Mouse (Mus musculus): ENCODE measurements around the gene Edil3. TPM values are rescaled to one million over a fixed set of nuclear protein-coding genes. Genes with fewer than 3 reads are reported as not detected.

The Edil3 gene
- polyA plus RNA-seq, 1 experiment from 2014 or later: 7.9 TPM

- Histone ChIP-seq H3K36me3 (ENCODE audit: control insufficient read depth, insufficient read depth, low read length) (no peaks in the 10 kb centered on the region), H3K4me1 (ENCODE audit: control insufficient read depth, insufficient read depth, low read length) (no peaks in the 10 kb centered on the region), H3K9me3 (ENCODE audit: control insufficient read depth, low read length) (no peaks in the 10 kb centered on the region), H3K9ac (ENCODE audit: low read depth, low read length) (no peak overlapping the region), H3K4me3 (ENCODE audit: low read length) (no peak overlapping the region), H3K4me2 (replicated peaks; ENCODE audit: low read depth, low read length) (no peak overlapping the region), H3K27me3 (ENCODE audit: control insufficient read depth, insufficient read depth, low read length) (no peaks in the 10 kb centered on the region), H3K27ac (ENCODE audit: low read depth, low read length) (no peak overlapping the region)
- WGBS: 81% methylated on average over 1 of the region's 1 CpGs
- ATAC-seq (ENCODE audit: low FRiP score, low TSS enrichment): no peak
These were observed 86.1 kb downstream of the Edil3 start for GRCm38 (mm10) chr13:88907405-88907804.

DNA sequence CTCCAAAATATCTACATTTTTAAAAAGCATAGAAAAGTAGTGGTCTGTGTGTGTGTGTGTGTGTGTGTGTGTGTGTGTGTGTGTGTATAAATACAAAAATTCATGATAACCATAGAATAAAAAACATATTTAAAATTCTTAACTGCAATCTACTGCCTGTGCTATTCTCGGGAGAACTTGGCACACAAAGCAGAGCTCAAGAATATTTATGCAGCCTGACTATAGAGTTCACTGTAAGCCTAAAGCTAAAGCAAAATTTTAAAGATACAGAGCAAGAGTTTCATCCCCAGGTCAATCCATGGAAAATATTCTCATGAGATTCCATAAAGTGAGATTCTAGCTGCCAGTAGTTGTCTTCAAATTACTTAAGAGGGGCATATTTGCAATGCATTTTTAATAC, 86.9 kb downstream of the Edil3 start:
- Histone ChIP-seq H3K4me2 (replicated peaks; ENCODE audit: low read depth, low read length) (no peak overlapping the region), H3K4me1 (ENCODE audit: control insufficient read depth, insufficient read depth, low read length) (no peaks in the 10 kb centered on the region), H3K27me3 (ENCODE audit: control insufficient read depth, insufficient read depth, low read length) (no peaks in the 10 kb centered on the region), H3K4me3 (ENCODE audit: low read length) (no peak overlapping the region), H3K36me3 (ENCODE audit: control insufficient read depth, insufficient read depth, low read length) (no peaks in the 10 kb centered on the region), H3K9me3 (ENCODE audit: control insufficient read depth, low read length) (no peaks in the 10 kb centered on the region), H3K27ac (ENCODE audit: low read depth, low read length) (no peak overlapping the region), H3K9ac (ENCODE audit: low read depth, low read length) (no peak overlapping the region)
- ATAC-seq (ENCODE audit: low FRiP score, low TSS enrichment): no peak
- 38% methylated on average over 1 of the region's 1 CpGs for WGBS

DNA sequence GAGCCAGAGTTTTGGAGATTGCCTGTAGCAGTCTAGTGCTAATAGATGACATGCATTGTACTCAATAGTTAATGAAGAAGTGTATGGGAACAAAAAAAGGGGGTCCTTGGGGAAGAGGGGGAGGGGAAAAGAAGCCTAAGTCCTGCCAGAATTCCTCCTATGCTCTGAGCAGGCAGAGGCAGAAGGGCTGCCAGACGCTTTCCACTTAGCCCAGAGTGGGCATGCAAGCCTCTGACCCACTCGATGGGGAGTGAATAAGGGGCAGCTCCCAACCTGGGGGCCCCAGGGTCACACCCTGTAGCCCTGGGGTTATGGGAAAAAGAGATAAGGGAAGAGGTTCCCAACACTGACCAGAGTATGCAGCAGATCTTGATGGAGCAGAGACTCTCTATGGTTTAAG, 95.2 kb downstream of the Edil3 start:
- no peak overlapping the region for H3K27ac ChIP-seq (ENCODE audit: low read depth, low read length)
- no peak overlapping the region for H3K9ac ChIP-seq (ENCODE audit: low read depth, low read length)
- H3K4me1 ChIP-seq (ENCODE audit: control insufficient read depth, insufficient read depth, low read length): no peaks in the 10 kb centered on the region
- WGBS: 68% methylated on average over 2 of the region's 2 CpGs
- H3K4me2 ChIP-seq (replicated peaks; ENCODE audit: low read depth, low read length): no peak overlapping the region
- H3K9me3 ChIP-seq (ENCODE audit: control insufficient read depth, low read length): no peaks in the 10 kb centered on the region
- no peaks in the 10 kb centered on the region for H3K27me3 ChIP-seq (ENCODE audit: control insufficient read depth, insufficient read depth, low read length)
- no peak overlapping the region for H3K4me3 ChIP-seq (ENCODE audit: low read length)
- no peak for ATAC-seq (ENCODE audit: low FRiP score, low TSS enrichment)
- no peaks in the 10 kb centered on the region for H3K36me3 ChIP-seq (ENCODE audit: control insufficient read depth, insufficient read depth, low read length)

DNA sequence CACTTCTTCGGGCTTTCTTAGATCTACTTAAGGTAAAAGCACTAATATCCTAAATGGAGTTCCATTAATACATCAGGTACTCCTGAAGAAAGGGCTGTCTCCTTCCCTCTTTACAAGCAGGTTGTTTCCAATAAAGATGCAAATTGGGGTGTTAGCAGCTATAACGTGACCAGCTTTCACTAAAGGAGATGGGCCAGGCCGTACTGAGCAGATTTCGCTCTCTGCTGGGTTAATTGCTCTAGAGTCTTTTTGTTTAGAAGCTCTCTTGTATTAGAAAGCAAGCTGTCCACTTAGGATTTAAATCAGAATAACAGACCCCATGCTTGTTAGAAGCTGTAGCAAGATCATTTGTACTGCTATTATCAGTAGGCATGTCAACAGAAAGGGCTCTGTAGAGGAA, 108.4 kb downstream of the Edil3 start:
- Histone ChIP-seq H3K9ac (ENCODE audit: low read depth, low read length) (no peak overlapping the region), H3K27ac (ENCODE audit: low read depth, low read length) (no peak overlapping the region), H3K9me3 (ENCODE audit: control insufficient read depth, low read length) (no peaks in the 10 kb centered on the region), H3K4me2 (replicated peaks; ENCODE audit: low read depth, low read length) (no peak overlapping the region), H3K36me3 (ENCODE audit: control insufficient read depth, insufficient read depth, low read length) (no peaks in the 10 kb centered on the region), H3K27me3 (ENCODE audit: control insufficient read depth, insufficient read depth, low read length) (no peaks in the 10 kb centered on the region), H3K4me3 (ENCODE audit: low read length) (no peak overlapping the region), H3K4me1 (ENCODE audit: control insufficient read depth, insufficient read depth, low read length) (no peaks in the 10 kb centered on the region)
- 46% methylated on average over 4 of the region's 4 CpGs for WGBS
- ATAC-seq (ENCODE audit: low FRiP score, low TSS enrichment): no peak

DNA sequence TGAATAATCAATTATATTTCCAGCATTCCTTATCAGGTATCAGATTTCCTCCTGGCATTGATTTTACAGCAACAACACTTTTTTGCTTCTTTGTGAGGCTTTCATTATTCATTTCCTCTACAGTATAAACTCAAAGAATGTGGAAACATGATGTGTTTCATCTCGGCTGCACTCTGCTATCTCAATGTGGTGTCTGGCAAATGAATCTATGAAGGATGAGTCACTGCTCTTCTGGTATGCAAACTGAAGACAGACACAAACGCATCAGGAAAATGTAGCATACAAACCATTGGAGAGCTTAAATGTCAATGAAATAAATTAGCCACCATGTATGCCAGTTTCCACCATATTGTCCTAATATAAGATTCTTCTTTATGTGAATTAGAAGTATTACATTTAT, 117.3 kb downstream of the Edil3 start:
- no peaks in the 10 kb centered on the region for H3K9me3 ChIP-seq (ENCODE audit: control insufficient read depth, low read length)
- ATAC-seq (ENCODE audit: low FRiP score, low TSS enrichment): no peak
- 81% methylated on average over 2 of the region's 2 CpGs for WGBS

DNA sequence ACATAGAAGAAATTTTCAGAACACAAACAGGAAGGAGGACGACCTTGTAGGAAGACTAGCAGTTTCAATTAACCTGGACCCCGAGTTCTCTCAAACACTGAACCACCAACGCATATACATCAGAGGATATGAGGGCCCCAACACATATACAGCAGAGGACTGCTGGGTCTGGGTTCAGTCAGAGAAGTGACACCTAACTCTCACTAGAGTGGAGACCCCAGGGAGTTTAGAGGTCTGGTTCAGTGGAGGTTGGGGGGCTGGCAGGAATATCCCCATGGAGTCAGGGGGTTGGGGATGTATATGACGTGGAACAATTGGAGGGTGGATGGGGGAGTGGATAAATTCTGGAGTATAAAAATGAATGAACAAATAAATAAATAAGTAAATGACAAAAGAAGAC, 151.1 kb downstream of the Edil3 start:
- WGBS: 61% methylated on average over 4 of the region's 4 CpGs
- H3K36me3 ChIP-seq (ENCODE audit: control insufficient read depth, insufficient read depth, low read length): no peaks in the 10 kb centered on the region
- H3K27me3 ChIP-seq (ENCODE audit: control insufficient read depth, insufficient read depth, low read length): no peaks in the 10 kb centered on the region
- ATAC-seq (ENCODE audit: low FRiP score, low TSS enrichment): no peak
- no peak overlapping the region for H3K9ac ChIP-seq (ENCODE audit: low read depth, low read length)
- no peak overlapping the region for H3K4me2 ChIP-seq (replicated peaks; ENCODE audit: low read depth, low read length)
- H3K4me1 ChIP-seq (ENCODE audit: control insufficient read depth, insufficient read depth, low read length): no peaks in the 10 kb centered on the region
- no peak overlapping the region for H3K27ac ChIP-seq (ENCODE audit: low read depth, low read length)
- H3K4me3 ChIP-seq (ENCODE audit: low read length): no peak overlapping the region
- no peaks in the 10 kb centered on the region for H3K9me3 ChIP-seq (ENCODE audit: control insufficient read depth, low read length)

More for the DNA sequence above, 117.3 kb downstream of the Edil3 start:
- Histone ChIP-seq H3K27me3 (ENCODE audit: control insufficient read depth, insufficient read depth, low read length) (no peaks in the 10 kb centered on the region), H3K4me1 (ENCODE audit: control insufficient read depth, insufficient read depth, low read length) (no peaks in the 10 kb centered on the region), H3K4me2 (replicated peaks; ENCODE audit: low read depth, low read length) (no peak overlapping the region), H3K4me3 (ENCODE audit: low read length) (no peak overlapping the region), H3K9ac (ENCODE audit: low read depth, low read length) (no peak overlapping the region), H3K27ac (ENCODE audit: low read depth, low read length) (no peak overlapping the region), H3K36me3 (ENCODE audit: control insufficient read depth, insufficient read depth, low read length) (no peaks in the 10 kb centered on the region)

- 86% methylated on average over 4 of the region's 4 CpGs for WGBS
- H3K4me2 ChIP-seq (replicated peaks; ENCODE audit: low read depth, low read length): no peak overlapping the region
- H3K9ac ChIP-seq (ENCODE audit: low read depth, low read length): no peak overlapping the region
- H3K4me1 ChIP-seq (ENCODE audit: control insufficient read depth, insufficient read depth, low read length): no peaks in the 10 kb centered on the region
- no peak overlapping the region for H3K27ac ChIP-seq (ENCODE audit: low read depth, low read length)
- H3K36me3 ChIP-seq (ENCODE audit: control insufficient read depth, insufficient read depth, low read length): no peaks in the 10 kb centered on the region
- no peaks in the 10 kb centered on the region for H3K9me3 ChIP-seq (ENCODE audit: control insufficient read depth, low read length)
- no peaks in the 10 kb centered on the region for H3K27me3 ChIP-seq (ENCODE audit: control insufficient read depth, insufficient read depth, low read length)
- H3K4me3 ChIP-seq (ENCODE audit: low read length): no peak overlapping the region
- no peak for ATAC-seq (ENCODE audit: low FRiP score, low TSS enrichment)
These were observed 186.6 kb downstream of the Edil3 start for GRCm38 (mm10) chr13:89007696-89008427.

DNA sequence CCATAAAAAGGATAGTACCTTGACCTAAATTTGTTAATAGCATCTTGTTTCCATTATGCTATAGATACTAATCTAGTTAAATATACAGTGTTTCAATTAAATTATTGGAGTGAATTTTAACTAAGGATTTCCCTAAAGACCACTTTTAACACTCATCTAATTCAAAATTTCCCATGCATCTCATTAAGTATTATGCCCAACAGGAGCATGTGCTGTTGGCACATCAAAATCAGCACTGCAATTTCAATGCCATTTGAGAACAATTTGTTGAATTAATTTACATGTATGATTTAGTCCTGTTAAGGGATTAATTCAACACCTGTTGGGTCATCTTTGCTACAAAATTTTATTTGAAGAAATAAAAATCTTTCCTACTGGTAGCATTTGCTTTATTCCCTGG, 191.2 kb downstream of the Edil3 start:
- H3K27ac ChIP-seq (ENCODE audit: low read depth, low read length): no peak overlapping the region
- H3K4me2 ChIP-seq (replicated peaks; ENCODE audit: low read depth, low read length): no peak overlapping the region
- ATAC-seq (ENCODE audit: low FRiP score, low TSS enrichment): no peak
- H3K36me3 ChIP-seq (ENCODE audit: control insufficient read depth, insufficient read depth, low read length): no peaks in the 10 kb centered on the region
- no peaks in the 10 kb centered on the region for H3K9me3 ChIP-seq (ENCODE audit: control insufficient read depth, low read length)
- no peak overlapping the region for H3K4me3 ChIP-seq (ENCODE audit: low read length)
- H3K27me3 ChIP-seq (ENCODE audit: control insufficient read depth, insufficient read depth, low read length): no peaks in the 10 kb centered on the region
- no peak overlapping the region for H3K9ac ChIP-seq (ENCODE audit: low read depth, low read length)
- H3K4me1 ChIP-seq (ENCODE audit: control insufficient read depth, insufficient read depth, low read length): no peaks in the 10 kb centered on the region

DNA sequence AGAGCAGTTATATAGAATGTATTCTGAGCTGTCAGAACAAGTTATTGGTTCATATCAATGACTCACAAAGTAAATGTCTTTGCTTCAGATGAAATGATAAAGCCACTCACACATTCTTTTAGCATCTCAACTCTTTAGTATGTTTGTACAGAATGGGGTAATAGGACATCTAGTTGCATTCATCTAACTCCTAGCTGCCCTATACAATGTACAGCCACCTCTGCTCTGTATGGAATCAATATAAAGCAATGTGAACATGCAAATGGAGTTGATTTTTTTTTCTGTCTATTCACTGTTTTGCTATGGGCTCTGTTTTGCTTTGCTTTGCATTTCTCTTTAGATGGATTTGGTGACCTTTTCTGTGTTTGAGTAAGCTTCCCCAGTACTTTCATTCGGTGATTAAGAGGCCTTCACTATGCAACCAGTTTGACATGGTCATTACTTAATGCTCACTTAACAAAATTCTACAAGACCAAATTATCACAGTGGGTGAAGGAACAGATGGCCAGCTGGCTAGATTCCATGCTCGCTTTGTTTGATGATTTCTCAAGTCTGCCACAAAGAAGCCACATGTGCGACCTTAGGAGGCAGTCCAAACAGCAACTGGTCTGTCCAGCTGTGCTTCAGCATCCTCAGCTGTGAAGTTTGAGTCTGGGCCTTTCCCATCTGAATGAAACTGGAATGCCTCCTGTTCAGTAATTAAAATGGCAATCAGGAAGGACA, 208.7 kb downstream of the Edil3 start:
- Histone ChIP-seq H3K4me2 (replicated peaks; ENCODE audit: low read depth, low read length) (no peak overlapping the region), H3K4me3 (ENCODE audit: low read length) (no peak overlapping the region), H3K27me3 (ENCODE audit: control insufficient read depth, insufficient read depth, low read length) (no peaks in the 10 kb centered on the region), H3K9me3 (ENCODE audit: control insufficient read depth, low read length) (no peaks in the 10 kb centered on the region), H3K36me3 (ENCODE audit: control insufficient read depth, insufficient read depth, low read length) (no peaks in the 10 kb centered on the region), H3K27ac (ENCODE audit: low read depth, low read length) (no peak overlapping the region), H3K9ac (ENCODE audit: low read depth, low read length) (no peak overlapping the region), H3K4me1 (ENCODE audit: control insufficient read depth, insufficient read depth, low read length) (no peaks in the 10 kb centered on the region)
- WGBS: 55% methylated on average over 3 of the region's 3 CpGs
- 0 out of 2 replicates have a peak, but pooled peaks have one; percentile 35 for ATAC-seq (ENCODE audit: low FRiP score, low TSS enrichment)

All from kidney, embryonic 14.5 days (tissue).